Mouse (Mus musculus) myocyte (in vitro differentiated cells): Measurements from ENCODE around the gene Lce1d. TPM values are rescaled to one million over a fixed set of nuclear protein-coding genes. Genes with fewer than 3 reads are reported as not detected.

Source experiments
- H3K27me3 ChIP-seq: one replicate; pipeline ENCODE4 v1.6.1; 2011; ENCODE audit not compliant: control insufficient read depth, insufficient read depth, insufficient read length
- H3K36me3 ChIP-seq: one replicate; pipeline ENCODE4 v1.6.1; 2011; ENCODE audit not compliant: control insufficient read depth, insufficient read depth
- H3K4me2 ChIP-seq: one replicate; pipeline ENCODE4 v1.6.1; 2011; ENCODE audit warnings: low read depth, control low read depth
- H3K4me3 ChIP-seq: one replicate; pipeline ENCODE4 v1.5.1; 2011; ENCODE audit warnings: mild to moderate bottlenecking, control low read depth, moderate library complexity
- H3K79me2 ChIP-seq: one replicate; pipeline ENCODE4 v1.6.1; 2011; ENCODE audit not compliant: control insufficient read depth, insufficient read depth
- H3ac ChIP-seq: one replicate; pipeline ENCODE4 v1.6.1; 2011; ENCODE audit not compliant: control insufficient read depth, insufficient read length
- CEBPB ChIP-seq: IDR thresholded peaks from 2 replicates; pipeline ENCODE4 v1.6.1; 2011; ENCODE audit warnings: mild to moderate bottlenecking, moderate library complexity; ENCODE audit not compliant: poor library complexity, insufficient read depth, severe bottlenecking
- E2F4 ChIP-seq: IDR thresholded peaks from one replicate; pipeline ENCODE4 v1.6.1; 2011; ENCODE audit warnings: mild to moderate bottlenecking, control low read depth, moderate library complexity; ENCODE audit not compliant: insufficient read depth
- MAX ChIP-seq: IDR thresholded peaks from one replicate; pipeline ENCODE4 v1.6.1; 2011; ENCODE audit warnings: low read depth, mild to moderate bottlenecking, control low read depth
- MYOD1 ChIP-seq, 3 experiments: IDR thresholded peaks; one replicate each; pipeline ENCODE4 v1.6.1; 2011; ENCODE audit warnings: control low read depth in 2 of 3, low read depth in 2 of 3, mild to moderate bottlenecking in 2 of 3, moderate library complexity in 1 of 3; ENCODE audit not compliant: insufficient read length in 2 of 3, control insufficient read depth in 1 of 3
- MYOG ChIP-seq, 3 experiments: IDR thresholded peaks; one replicate each; pipeline ENCODE4 v1.6.1; 2011; ENCODE audit warnings: control low read depth in 2 of 3, low read depth in 2 of 3, mild to moderate bottlenecking in 2 of 3; ENCODE audit not compliant: insufficient read length in 2 of 3, control insufficient read depth in 1 of 3, insufficient read depth in 1 of 3
- POLR2A ChIP-seq: IDR thresholded peaks from one replicate; pipeline ENCODE4 v1.6.1; 2011; ENCODE audit warnings: low read depth, mild to moderate bottlenecking, control low read depth, moderate library complexity; ENCODE audit not compliant: insufficient read length
- POLR2AphosphoS2 ChIP-seq: IDR thresholded peaks from one replicate; pipeline ENCODE4 v1.6.1; 2011; ENCODE audit warnings: low read depth, control low read depth; ENCODE audit not compliant: insufficient read length
- REST ChIP-seq: IDR thresholded peaks from one replicate; pipeline ENCODE4 v1.6.1; 2011; ENCODE audit warnings: mild to moderate bottlenecking, control low read depth, moderate library complexity; ENCODE audit not compliant: insufficient read depth, insufficient read length
- SRF ChIP-seq: IDR thresholded peaks from one replicate; pipeline ENCODE4 v1.6.1; 2011; ENCODE audit warnings: low read depth; ENCODE audit not compliant: control insufficient read depth, insufficient read length
- TCF12 ChIP-seq: IDR thresholded peaks from one replicate; pipeline ENCODE4 v1.6.1; 2011; ENCODE audit warnings: mild to moderate bottlenecking, control low read depth; ENCODE audit not compliant: poor library complexity, insufficient read depth, severe bottlenecking
- TCF3 ChIP-seq: IDR thresholded peaks from one replicate; pipeline ENCODE4 v1.6.1; 2011; ENCODE audit warnings: low read depth, control low read depth; ENCODE audit not compliant: insufficient read length
- USF1 ChIP-seq: IDR thresholded peaks from one replicate; pipeline ENCODE4 v1.6.1; 2011; ENCODE audit warnings: low read depth, mild to moderate bottlenecking, control low read depth, moderate library complexity
- polyA plus RNA-seq: library from polyadenylated mRNA; unstranded; fragments of >200 nt; fragmentation: generic; extraction: Trizol; gene quantifications from one replicate; pipeline ENCODE4 v1.2.1, GENCODE M21; 2012; ENCODE audit warnings: missing spikeins

The Lce1d gene
- polyA plus RNA-seq, result not detected

GRCm38 (mm10) chr3:92687110-92687509 is at the start of gene Lce1d:
Gene Lce1d (minus strand): TSS chr3:92687210.
- Histone ChIP-seq H3ac (no peak within 1 kb of the TSS), H3K4me3 (no peak within 1 kb of the TSS), H3K4me2 (no peak within 1 kb of the TSS), H3K79me2 (no peaks in the 10 kb centered on the region), H3K36me3 (no peaks in the 10 kb centered on the region), H3K27me3 (no peaks in the 10 kb centered on the region)
- TF ChIP-seq SRF (no peak), USF1 (no peak), TCF12 (no peak), MYOD1 (IDR thresholded peaks at IDR 0.05; ENCODE audit: control insufficient read depth in 1 of 3, insufficient read length in 2 of 3, low read depth in 2 of 3) (no peak), POLR2AphosphoS2 (no peak), TCF3 (no peak), MAX (no peak), E2F4 (no peak), CEBPB (no peak), REST (no peak), POLR2A (no peak), MYOG (IDR thresholded peaks at IDR 0.05; ENCODE audit: control insufficient read depth in 1 of 3, insufficient read depth in 1 of 3, insufficient read length in 2 of 3, low read depth in 2 of 3) (no peak)

- H3K36me3 ChIP-seq, result no peaks in the 10 kb centered on the region
- H3K27me3 ChIP-seq, result no peaks in the 10 kb centered on the region
- no peak overlapping the region for H3K4me3 ChIP-seq
- no peaks in the 10 kb centered on the region for H3K79me2 ChIP-seq
- no peak overlapping the region for H3K4me2 ChIP-seq
- no peak overlapping the region for H3ac ChIP-seq
- no peak for TF ChIP-seq CEBPB
- TF ChIP-seq MYOD1 (IDR thresholded peaks at IDR 0.05; ENCODE audit: control insufficient read depth in 1 of 3, insufficient read length in 2 of 3, low read depth in 2 of 3), result no peak
- no peak for TF ChIP-seq MAX
- TF ChIP-seq SRF, result no peak
- no peak for TF ChIP-seq MYOG (IDR thresholded peaks at IDR 0.05; ENCODE audit: control insufficient read depth in 1 of 3, insufficient read depth in 1 of 3, insufficient read length in 2 of 3, low read depth in 2 of 3)
- TF ChIP-seq POLR2A, result no peak
- TF ChIP-seq USF1, result no peak
- no peak for TF ChIP-seq REST
- no peak for TF ChIP-seq TCF3
- TF ChIP-seq TCF12, result no peak
- no peak for TF ChIP-seq POLR2AphosphoS2
These were observed 35.6 kb upstream of the Lce1d start for GRCm38 (mm10) chr3:92722631-92723030.

GRCm38 (mm10) chr3:92720250-92720649 is 33.2 kb upstream of the Lce1d start, which contains the start of gene Lce1f:
Gene Lce1f (minus strand): TSS chr3:92720350.
- TF ChIP-seq POLR2A (no peak), POLR2AphosphoS2 (no peak), MYOG (IDR thresholded peaks at IDR 0.05; ENCODE audit: control insufficient read depth in 1 of 3, insufficient read depth in 1 of 3, insufficient read length in 2 of 3, low read depth in 2 of 3) (no peak), REST (no peak), CEBPB (no peak), USF1 (no peak), MYOD1 (IDR thresholded peaks at IDR 0.05; ENCODE audit: control insufficient read depth in 1 of 3, insufficient read length in 2 of 3, low read depth in 2 of 3) (no peak), TCF3 (no peak), E2F4 (no peak), TCF12 (no peak), MAX (no peak), SRF (no peak)
- no peaks in the 10 kb centered on the region for H3K27me3 ChIP-seq

GRCm38 (mm10) chr3:92715122-92715521 is 28.1 kb upstream of the Lce1d start:
- H3K79me2 ChIP-seq, result no peaks in the 10 kb centered on the region
- H3K4me2 ChIP-seq, result no peak overlapping the region
- no peak overlapping the region for H3K4me3 ChIP-seq
- H3ac ChIP-seq, result no peak overlapping the region
- TF ChIP-seq POLR2AphosphoS2, result no peak
- no peak for TF ChIP-seq SRF
- no peak for TF ChIP-seq E2F4
- TF ChIP-seq POLR2A, result no peak
- TF ChIP-seq MYOD1 (IDR thresholded peaks at IDR 0.05; ENCODE audit: control insufficient read depth in 1 of 3, insufficient read length in 2 of 3, low read depth in 2 of 3), result no peak
- no peak for TF ChIP-seq CEBPB
- TF ChIP-seq MAX, result no peak
- no peak for TF ChIP-seq REST
- no peaks in the 10 kb centered on the region for H3K36me3 ChIP-seq
- no peaks in the 10 kb centered on the region for H3K27me3 ChIP-seq

More at GRCm38 (mm10) chr3:92720250-92720649, 33.2 kb upstream of the Lce1d start, which contains the start of gene Lce1f:
- H3K4me2 ChIP-seq, result no peak within 1 kb of the TSS
- H3ac ChIP-seq, result no peak within 1 kb of the TSS
- H3K4me3 ChIP-seq, result no peak within 1 kb of the TSS
- no peaks in the 10 kb centered on the region for H3K36me3 ChIP-seq
- no peaks in the 10 kb centered on the region for H3K79me2 ChIP-seq

- Histone ChIP-seq H3K4me2 (no peak within 1 kb of the TSS), H3K79me2 (no peaks in the 10 kb centered on the region), H3K4me3 (no peak within 1 kb of the TSS), H3K36me3 (no peaks in the 10 kb centered on the region), H3K27me3 (no peaks in the 10 kb centered on the region), H3ac (no peak within 1 kb of the TSS)
- TF ChIP-seq USF1 (no peak), MAX (no peak), E2F4 (no peak), TCF12 (no peak), CEBPB (no peak), SRF (no peak), MYOD1 (IDR thresholded peaks at IDR 0.05; ENCODE audit: control insufficient read depth in 1 of 3, insufficient read length in 2 of 3, low read depth in 2 of 3) (no peak), REST (no peak), MYOG (IDR thresholded peaks at IDR 0.05; ENCODE audit: control insufficient read depth in 1 of 3, insufficient read depth in 1 of 3, insufficient read length in 2 of 3, low read depth in 2 of 3) (no peak), POLR2AphosphoS2 (no peak), TCF3 (no peak), POLR2A (no peak)
These were observed 22.0 kb upstream of the Lce1d start, which contains the start of gene Lce1e for GRCm38 (mm10) chr3:92708974-92709373. Gene Lce1e (minus strand): TSS chr3:92709074.
